Mouse (Mus musculus) CH12.LX (cell line): ENCODE results near the gene F2.

Experiments
- BHLHE40 ChIP-seq: IDR thresholded peaks from 2 replicates; pipeline ENCODE4 v1.6.1; 2011; ENCODE audit warnings: mild to moderate bottlenecking, low read depth, low read length, improper control_type of control experiment
- CTCF ChIP-seq, 2 experiments: IDR thresholded peaks in 1 of 2; conservative IDR thresholded peaks in 1 of 2; 2 replicates each; pipeline ENCODE4 v1.5.1; 2011 to 2012; ENCODE audit warnings: low read depth in 2 of 2, low read length in 2 of 2, improper control_type of control experiment in 1 of 2, inconsistent platforms in 1 of 2, mild to moderate bottlenecking in 1 of 2, moderate library complexity in 1 of 2
- E2F4 ChIP-seq: IDR thresholded peaks from 2 replicates; pipeline ENCODE4 v1.6.1; 2011; ENCODE audit warnings: low read depth, low read length, improper control_type of control experiment; ENCODE audit not compliant: insufficient replicate concordance
- ELF1 ChIP-seq: IDR thresholded peaks from 2 replicates; pipeline ENCODE4 v1.6.1; 2014; ENCODE audit warnings: low read depth, mild to moderate bottlenecking, inconsistent platforms, low read length, improper control_type of control experiment
- EP300 ChIP-seq: IDR thresholded peaks from 2 replicates; pipeline ENCODE4 v1.6.1; 2011; ENCODE audit warnings: low read length, improper control_type of control experiment
- ETS1 ChIP-seq: conservative IDR thresholded peaks from 2 replicates; pipeline ENCODE4 v1.6.1; 2012; ENCODE audit warnings: low read depth, mild to moderate bottlenecking, inconsistent platforms, low read length, improper control_type of control experiment, moderate library complexity
- HCFC1 ChIP-seq: IDR thresholded peaks from 2 replicates; pipeline ENCODE4 v1.6.1; 2012; ENCODE audit warnings: low read depth, mild to moderate bottlenecking, inconsistent platforms, low read length, improper control_type of control experiment
- KAT2A ChIP-seq: IDR thresholded peaks from 2 replicates; pipeline ENCODE4 v1.6.1; 2012; ENCODE audit warnings: low read length, improper control_type of control experiment, inconsistent platforms; ENCODE audit not compliant: insufficient replicate concordance
- MAFK ChIP-seq: IDR thresholded peaks from 2 replicates; pipeline ENCODE4 v1.6.1; 2011; ENCODE audit warnings: low read length, improper control_type of control experiment; ENCODE audit not compliant: insufficient replicate concordance
- MAX ChIP-seq: IDR thresholded peaks from 2 replicates; pipeline ENCODE4 v1.6.1; 2011; ENCODE audit warnings: low read length, improper control_type of control experiment
- MYC ChIP-seq: IDR thresholded peaks from 2 replicates; pipeline ENCODE4 v1.6.1; 2011; ENCODE audit warnings: low read depth, mild to moderate bottlenecking, improper control_type of control experiment, low read length
- POLR2A ChIP-seq: IDR thresholded peaks from 2 replicates; pipeline ENCODE4 v1.6.1; 2011; ENCODE audit warnings: low read depth, mild to moderate bottlenecking, improper control_type of control experiment, low read length
- USF1 ChIP-seq: IDR thresholded peaks from 2 replicates; pipeline ENCODE4 v1.6.1; 2014; ENCODE audit warnings: low read depth, mild to moderate bottlenecking, inconsistent platforms, low read length, improper control_type of control experiment
- ZNF384 ChIP-seq: IDR thresholded peaks from 2 replicates; pipeline ENCODE4 v1.6.1; 2012; ENCODE audit warnings: low read depth, low read length, improper control_type of control experiment, inconsistent platforms

- TF ChIP-seq CTCF (conservative IDR thresholded peaks at IDR 0.05 in 1 of 2, IDR thresholded peaks at IDR 0.05 in 1 of 2; ENCODE audit: low read depth in 2 of 2, low read length in 2 of 2) (no peak), POLR2A (no peak), ELF1 (no peak), KAT2A (no peak), HCFC1 (no peak), BHLHE40 (no peak), EP300 (no peak), E2F4 (no peak), MYC (no peak), ZNF384 (no peak), MAX (no peak), MAFK (no peak), USF1 (no peak), ETS1 (no peak)
Observed at GRCm38 (mm10) chr2:91633334-91633977, 2.8 kb downstream of the F2 start.
